Mouse (Mus musculus) midbrain, postnatal 0 days (tissue): Measurements from ENCODE around the gene Vwa2. TPM values are rescaled to one million over a fixed set of nuclear protein-coding genes. Genes with fewer than 3 reads are reported as not detected.
A peak's percentile ranks its signal among the peaks of the same experiment; 100 is the strongest.

Experiments used
- ATAC-seq: fragments of 200-750 bp; cut with Nextera tagmentation; 2 replicates; pipeline ENCODE4 v1.8.0; 2017; ENCODE audit warnings: moderate number of reproducible peaks, mild to moderate bottlenecking, moderate TSS enrichment, moderate library complexity; ENCODE audit not compliant: low FRiP score
- DNase-seq: peaks from one replicate; pipeline ENCODE4 v3.0.0-alpha.2; 2015; ENCODE audit warnings: low spot score
- H3K27ac ChIP-seq: fragments of 300-500 bp; sonication (generic); 2 replicates; pipeline ENCODE4 v1.5.1; 2014; ENCODE audit warnings: low read depth, mild to moderate bottlenecking, low read length, mixed read lengths
- H3K27me3 ChIP-seq: fragments of 300-500 bp; sonication (generic); 2 replicates; pipeline ENCODE4 v1.6.1; 2014; ENCODE audit warnings: low read length, control low read depth, mixed read lengths; ENCODE audit not compliant: insufficient read depth
- H3K36me3 ChIP-seq: fragments of 300-500 bp; sonication (generic); 2 replicates; pipeline ENCODE4 v1.6.1; 2014; ENCODE audit warnings: low read length, control low read depth, mixed read lengths; ENCODE audit not compliant: insufficient read depth
- H3K4me1 ChIP-seq: fragments of 300-500 bp; sonication (generic); 2 replicates; pipeline ENCODE4 v1.6.1; 2014; ENCODE audit warnings: mild to moderate bottlenecking, control low read depth, antibody characterized with exemption, low read length, mixed read lengths; ENCODE audit not compliant: insufficient read depth
- H3K4me2 ChIP-seq: fragments of 300-500 bp; sonication (generic); 2 replicates; pipeline ENCODE4 v1.6.1; 2014; ENCODE audit warnings: low read depth, mild to moderate bottlenecking, low read length, mixed read lengths; ENCODE audit not compliant: poor library complexity, severe bottlenecking
- H3K4me3 ChIP-seq: fragments of 300-500 bp; sonication (generic); 2 replicates; pipeline ENCODE4 v1.5.1; 2014; ENCODE audit warnings: low read depth, mild to moderate bottlenecking, low read length, moderate library complexity
- H3K9ac ChIP-seq: fragments of 300-500 bp; sonication (generic); replicated peaks from 2 replicates; pipeline ENCODE4 v1.6.1; 2014; ENCODE audit warnings: mild to moderate bottlenecking, low read length, moderate library complexity, mixed read lengths; ENCODE audit not compliant: poor library complexity, severe bottlenecking
- H3K9me3 ChIP-seq: fragments of 300-500 bp; sonication (generic); 2 replicates; pipeline ENCODE4 v1.6.1; 2016; ENCODE audit warnings: low read length, control low read depth
- CTCF ChIP-seq: IDR thresholded peaks from 2 replicates; pipeline ENCODE4 v1.5.1; 2016; ENCODE audit warnings: antibody characterized with exemption, mild to moderate bottlenecking
- WGBS: fragments of 180-500 bp; shearing (Covaris S2); extraction: QIAGEN DNeasy Blood & Tissue Kit; methylation state at CpG from one replicate; pipeline ENCODE4 v1.1.7; 2014; 5-methylcytosine and 5-hydroxymethylcytosine counted together
- polyA plus RNA-seq: library from polyadenylated mRNA; unstranded; fragments of >200 nt; fragmentation: Nextera tagmentation; extraction: Ambion mirVana; gene quantifications from 2 replicates; pipeline ENCODE4 v1.2.1, GENCODE M21; 2015
- total RNA-seq: library from RNA; depleted of rRNA; stranded (reverse); fragments of >200 nt; gene quantifications from 2 replicates; pipeline ENCODE4 v1.2.3, GENCODE M21; 2014

Gene Vwa2
- total and polyA plus RNA-seq, 2 experiments from 2014 or later: 0.68 to 0.77 TPM

DNA sequence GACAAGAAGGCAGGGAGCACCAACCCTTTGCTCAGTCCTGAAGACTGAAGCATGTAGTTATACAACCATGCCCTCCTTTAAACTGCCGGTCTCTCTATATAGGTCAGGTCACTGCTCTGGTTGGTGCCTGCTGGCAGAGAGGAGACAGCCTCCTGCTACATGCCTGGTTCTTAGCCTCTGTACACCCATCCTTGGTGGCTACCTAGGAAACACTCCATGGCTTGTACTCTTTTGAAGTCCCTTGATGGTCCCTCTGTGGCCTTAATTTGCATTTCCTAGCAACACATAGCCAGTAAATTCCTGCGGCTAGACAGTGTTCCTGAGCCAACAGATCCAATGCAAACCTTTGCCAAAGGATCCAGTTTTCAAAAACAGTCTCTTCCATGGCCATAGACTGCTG is 71.6 kb downstream of the Vwa2 start:
- no peak overlapping the region for H3K4me3 ChIP-seq
- no peaks in the 10 kb centered on the region; the same call in 1 of the 2 replicates for H3K4me1 ChIP-seq
- no peaks in the 10 kb centered on the region for H3K27me3 ChIP-seq
- ATAC-seq (no peak), DNase-seq (peak; percentile 41)
- no peak overlapping the region for H3K4me2 ChIP-seq
- no peak overlapping the region for H3K9ac ChIP-seq
- no peaks in the 10 kb centered on the region for H3K9me3 ChIP-seq
- no peaks in the 10 kb centered on the region for H3K36me3 ChIP-seq
- no peak overlapping the region for H3K27ac ChIP-seq
- TF ChIP-seq CTCF: no peak
- WGBS: 62% methylated on average over 2 of the region's 2 CpGs

GRCm38 (mm10) chr19:56946277-56946676 is 72.2 kb downstream of the Vwa2 start:
- no peaks in the 10 kb centered on the region for H3K9me3 ChIP-seq
- H3K4me1 ChIP-seq: no peaks in the 10 kb centered on the region; the same call in 1 of the 2 replicates
- H3K36me3 ChIP-seq: no peaks in the 10 kb centered on the region
- no peak for ATAC-seq
- no peak overlapping the region for H3K9ac ChIP-seq
- 93% methylated on average over 7 of the region's 7 CpGs for whole genome bisulfite sequencing
- no peak overlapping the region for H3K27ac ChIP-seq
- H3K4me2 ChIP-seq: no peak overlapping the region
- no peaks in the 10 kb centered on the region for H3K27me3 ChIP-seq
- no peak overlapping the region for H3K4me3 ChIP-seq
- DNase-seq: no peak
- no peak for TF ChIP-seq CTCF

DNA sequence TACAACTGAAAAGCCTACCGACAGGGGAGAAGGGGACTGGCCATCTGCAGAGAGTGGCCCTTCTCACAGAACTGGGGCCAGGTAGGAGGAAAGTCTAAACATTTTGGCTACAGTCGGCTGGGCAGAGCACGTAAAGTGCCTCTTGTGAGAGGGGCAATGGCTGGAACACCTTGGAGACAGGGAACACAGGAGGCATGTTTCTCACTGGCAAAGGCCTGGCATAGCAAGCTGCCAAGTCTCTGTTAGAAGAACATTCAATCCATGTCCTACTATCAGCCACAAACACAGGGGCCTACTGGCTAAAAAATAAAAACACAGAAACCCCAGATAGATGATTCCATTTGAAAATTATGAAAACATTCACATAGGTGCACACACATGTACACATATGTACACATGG is 72.7 kb downstream of the Vwa2 start:
- Histone ChIP-seq H3K27me3 (no peaks in the 10 kb centered on the region), H3K36me3 (no peaks in the 10 kb centered on the region), H3K9ac (no peak overlapping the region), H3K9me3 (no peaks in the 10 kb centered on the region), H3K4me3 (no peak overlapping the region), H3K4me1 (no peaks in the 10 kb centered on the region; the same call in 1 of the 2 replicates), H3K4me2 (no peak overlapping the region), H3K27ac (no peak overlapping the region)
- TF ChIP-seq CTCF: no peak
- ATAC-seq: no peak
- whole genome bisulfite sequencing: 91% methylated on average over 3 of the region's 3 CpGs
- no peak for DNase-seq

DNA sequence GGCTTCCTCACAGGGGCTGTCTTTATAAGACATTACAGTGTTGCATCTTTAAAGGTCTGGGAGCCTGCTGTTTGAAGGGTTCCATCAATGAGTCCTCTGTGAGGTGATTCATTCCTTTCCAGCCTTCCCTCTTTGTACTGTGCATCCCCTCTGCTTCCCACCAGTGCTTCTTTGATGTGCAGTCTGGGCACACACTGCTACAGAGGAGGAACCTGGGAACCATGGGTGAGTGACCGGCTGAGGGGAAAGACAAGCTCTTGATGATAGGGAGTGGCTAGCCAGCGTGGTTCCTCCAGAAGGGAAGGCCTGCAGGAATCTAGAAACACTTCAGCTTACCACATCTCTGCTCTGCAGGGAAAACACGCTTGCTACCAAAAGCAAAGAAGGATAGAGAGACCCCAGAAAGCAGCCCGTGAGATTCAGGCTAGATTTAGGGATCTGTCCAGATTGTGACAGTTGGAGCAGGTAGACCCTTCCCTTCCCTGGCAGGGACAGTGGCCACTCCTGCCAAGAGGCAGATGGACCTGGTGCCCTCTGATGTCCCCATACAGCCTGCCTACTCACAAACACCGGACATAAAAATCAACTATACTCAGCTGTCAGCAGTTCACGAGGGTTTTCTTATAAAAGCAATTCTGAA is 74.0 kb downstream of the Vwa2 start:
- Histone ChIP-seq H3K27me3 (no peaks in the 10 kb centered on the region), H3K4me1 (no peaks in the 10 kb centered on the region; the same call in 1 of the 2 replicates), H3K9ac (no peak overlapping the region), H3K4me2 (no peak overlapping the region), H3K27ac (no peak overlapping the region), H3K4me3 (no peak overlapping the region), H3K36me3 (no peaks in the 10 kb centered on the region), H3K9me3 (no peaks in the 10 kb centered on the region)
- ATAC-seq: 0 out of 2 replicates have a peak, but pooled peaks have one; percentile 41
- no peak for TF ChIP-seq CTCF
- 65% methylated on average over 6 of the region's 6 CpGs for WGBS
- peak; percentile 36 for DNase-seq

- no peak overlapping the region for H3K4me3 ChIP-seq
- no peaks in the 10 kb centered on the region for H3K9me3 ChIP-seq
- no peak overlapping the region for H3K27ac ChIP-seq
- H3K4me1 ChIP-seq: no peaks in the 10 kb centered on the region; the same call in 1 of the 2 replicates
- ATAC-seq (no peak), DNase-seq (no peak)
- H3K4me2 ChIP-seq: no peak overlapping the region
- H3K36me3 ChIP-seq: no peaks in the 10 kb centered on the region
- no peaks in the 10 kb centered on the region for H3K27me3 ChIP-seq
- no peak overlapping the region for H3K9ac ChIP-seq
- WGBS: 87% methylated on average over 8 of the region's 8 CpGs
- TF ChIP-seq CTCF: no peak
Observed at GRCm38 (mm10) chr19:56949868-56950267, 75.8 kb downstream of the Vwa2 start.

DNA sequence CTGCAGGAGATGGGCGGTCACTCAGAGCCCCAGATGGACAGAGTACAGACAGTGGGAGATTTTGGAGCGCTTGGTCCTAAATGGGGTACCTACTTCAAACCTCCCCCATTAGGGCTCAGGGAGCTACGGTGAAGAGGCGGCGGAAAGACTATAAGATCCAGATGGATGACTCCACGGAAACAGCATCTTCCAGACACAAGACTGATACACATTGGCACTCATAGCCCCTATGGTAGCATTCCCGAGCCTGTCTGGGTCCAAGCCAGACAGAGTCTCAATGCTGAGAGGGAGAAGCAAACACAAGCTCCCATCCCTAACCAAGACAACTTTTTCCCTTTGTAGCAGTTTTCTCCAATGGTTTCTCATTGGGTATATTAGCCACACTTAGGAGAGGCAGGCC is 76.8 kb downstream of the Vwa2 start:
- no peak overlapping the region for H3K9ac ChIP-seq
- no peak overlapping the region for H3K4me2 ChIP-seq
- WGBS: 84% methylated on average over 7 of the region's 7 CpGs
- H3K27ac ChIP-seq: no peak overlapping the region
- ATAC-seq: no peak
- H3K9me3 ChIP-seq: no peaks in the 10 kb centered on the region
- DNase-seq: peak; percentile 22
- no peak for TF ChIP-seq CTCF
- no peak overlapping the region for H3K4me3 ChIP-seq
- no peaks in the 10 kb centered on the region for H3K27me3 ChIP-seq
- no peaks in the 10 kb centered on the region for H3K36me3 ChIP-seq
- H3K4me1 ChIP-seq: peaks cover 3% of the 10 kb centered on the region; the same call in 1 of the 2 replicates
